Mouse (Mus musculus) CH12.LX (cell line): ENCODE data around the gene Nr1h4. TPM values are rescaled to one million over a fixed set of nuclear protein-coding genes. Genes with fewer than 3 reads are reported as not detected.

Source experiments
- DNase-seq: peaks from one replicate; pipeline ENCODE4 v3.0.0-alpha.2; 2013; ENCODE audit errors: extremely low read depth
- H3K27ac ChIP-seq: 2 replicates; pipeline ENCODE4 v1.5.1; 2012; ENCODE audit warnings: low read depth, mild to moderate bottlenecking, control low read depth, moderate library complexity; ENCODE audit not compliant: insufficient read depth
- H3K27me3 ChIP-seq: replicated peaks from 2 replicates; pipeline ENCODE3; 2012; ENCODE audit warnings: inconsistent platforms
- H3K36me3 ChIP-seq, 2 experiments: replicated peaks in 1 of 2; 2 replicates each; pipeline versions ENCODE3 to v1.6.1; 2012; ENCODE audit warnings: inconsistent platforms in 1 of 2, low read length in 1 of 2, mild to moderate bottlenecking in 1 of 2, mixed read lengths in 1 of 2, moderate library complexity in 1 of 2; ENCODE audit not compliant: control insufficient read depth in 1 of 2, insufficient read depth in 1 of 2
- H3K4me1 ChIP-seq, 2 experiments: 2 replicates each; pipeline ENCODE4 v1.6.1; 2012; ENCODE audit warnings: inconsistent platforms in 1 of 2, moderate library complexity in 1 of 2; ENCODE audit not compliant: insufficient read depth in 2 of 2, control insufficient read depth in 1 of 2
- H3K4me2 ChIP-seq: 2 replicates; pipeline ENCODE4 v1.6.1; 2012; ENCODE audit warnings: low read depth, mild to moderate bottlenecking, control low read depth; ENCODE audit not compliant: poor library complexity, insufficient read depth, severe bottlenecking
- H3K4me3 ChIP-seq, 3 experiments: fragments of 150-350 bp in 1 of 3; sonication (generic) in 1 of 3; replicated peaks in 1 of 3; 2 replicates each; pipeline versions ENCODE3 to v1.5.1; 2011 to 2012; ENCODE audit warnings: low read depth in 2 of 3, low read length in 2 of 3, mild to moderate bottlenecking in 2 of 3, moderate library complexity in 2 of 3, control low read depth in 1 of 3, improper control_type of control experiment in 1 of 3, inconsistent platforms in 1 of 3, mixed read lengths in 1 of 3; ENCODE audit not compliant: poor library complexity in 1 of 3
- H3K79me2 ChIP-seq: replicated peaks from 2 replicates; pipeline ENCODE4 v1.6.1; 2012; ENCODE audit warnings: mild to moderate bottlenecking, moderate library complexity; ENCODE audit not compliant: control insufficient read depth, poor library complexity, insufficient read depth, severe bottlenecking; ENCODE audit errors: extremely low read depth
- H3K9ac ChIP-seq: 2 replicates; pipeline ENCODE4 v1.6.1; 2012; ENCODE audit warnings: low read depth, mild to moderate bottlenecking, control low read depth, moderate library complexity; ENCODE audit not compliant: insufficient read depth
- H3K9me3 ChIP-seq: replicated peaks from 2 replicates; pipeline ENCODE3; 2012; ENCODE audit warnings: low read length, inconsistent platforms, mixed read lengths
- BHLHE40 ChIP-seq: IDR thresholded peaks from 2 replicates; pipeline ENCODE4 v1.6.1; 2011; ENCODE audit warnings: mild to moderate bottlenecking, low read depth, low read length, improper control_type of control experiment
- CHD1 ChIP-seq: IDR thresholded peaks from 2 replicates; pipeline ENCODE4 v1.6.1; 2012; ENCODE audit warnings: low read depth, low read length, improper control_type of control experiment, inconsistent platforms
- CHD2 ChIP-seq: IDR thresholded peaks from 2 replicates; pipeline ENCODE4 v1.6.1; 2011; ENCODE audit warnings: low read length, improper control_type of control experiment
- CTCF ChIP-seq, 2 experiments: IDR thresholded peaks in 1 of 2; conservative IDR thresholded peaks in 1 of 2; 2 replicates each; pipeline ENCODE4 v1.5.1; 2011 to 2012; ENCODE audit warnings: low read depth in 2 of 2, low read length in 2 of 2, improper control_type of control experiment in 1 of 2, inconsistent platforms in 1 of 2, mild to moderate bottlenecking in 1 of 2, moderate library complexity in 1 of 2
- HCFC1 ChIP-seq: IDR thresholded peaks from 2 replicates; pipeline ENCODE4 v1.6.1; 2012; ENCODE audit warnings: low read depth, mild to moderate bottlenecking, inconsistent platforms, low read length, improper control_type of control experiment
- JUN ChIP-seq: IDR thresholded peaks from 2 replicates; pipeline ENCODE4 v1.6.1; 2011; ENCODE audit warnings: low read depth, mild to moderate bottlenecking, low read length, improper control_type of control experiment, moderate library complexity; ENCODE audit not compliant: insufficient read depth
- JUND ChIP-seq: conservative IDR thresholded peaks from 2 replicates; pipeline ENCODE4 v1.6.1; 2011; ENCODE audit warnings: low read depth, low read length, improper control_type of control experiment
- MAFK ChIP-seq: IDR thresholded peaks from 2 replicates; pipeline ENCODE4 v1.6.1; 2011; ENCODE audit warnings: low read length, improper control_type of control experiment; ENCODE audit not compliant: insufficient replicate concordance
- MEF2A ChIP-seq: IDR thresholded peaks from 2 replicates; pipeline ENCODE4 v1.6.1; 2014; ENCODE audit warnings: low read depth, mild to moderate bottlenecking, inconsistent platforms, low read length, improper control_type of control experiment, borderline replicate concordance
- MXI1 ChIP-seq: IDR thresholded peaks from 2 replicates; pipeline ENCODE4 v1.6.1; 2011; ENCODE audit warnings: mild to moderate bottlenecking, low read depth, low read length, improper control_type of control experiment
- MYC ChIP-seq: IDR thresholded peaks from 2 replicates; pipeline ENCODE4 v1.6.1; 2011; ENCODE audit warnings: low read depth, mild to moderate bottlenecking, improper control_type of control experiment, low read length
- NRF1 ChIP-seq: IDR thresholded peaks from 2 replicates; pipeline ENCODE4 v1.6.1; 2014; ENCODE audit warnings: low read depth, mild to moderate bottlenecking, inconsistent platforms, low read length, improper control_type of control experiment, moderate library complexity
- POLR2A ChIP-seq: IDR thresholded peaks from 2 replicates; pipeline ENCODE4 v1.6.1; 2011; ENCODE audit warnings: low read depth, mild to moderate bottlenecking, improper control_type of control experiment, low read length
- POLR2AphosphoS2 ChIP-seq: IDR thresholded peaks from 2 replicates; pipeline ENCODE4 v1.6.1; 2011; ENCODE audit warnings: low read depth, low read length, improper control_type of control experiment
- RAD21 ChIP-seq: IDR thresholded peaks from 2 replicates; pipeline ENCODE4 v1.6.1; 2011; ENCODE audit warnings: low read depth, mild to moderate bottlenecking, low read length, improper control_type of control experiment, moderate library complexity
- RCOR1 ChIP-seq: conservative IDR thresholded peaks from 2 replicates; pipeline ENCODE4 v1.6.1; 2012; ENCODE audit warnings: low read depth, mild to moderate bottlenecking, inconsistent platforms, low read length, improper control_type of control experiment
- SMC3 ChIP-seq: IDR thresholded peaks from 2 replicates; pipeline ENCODE4 v1.6.1; 2011; ENCODE audit warnings: low read depth, low read length, improper control_type of control experiment
- TBP ChIP-seq: conservative IDR thresholded peaks from 2 replicates; pipeline ENCODE4 v1.6.1; 2011; ENCODE audit warnings: low read depth, low read length, improper control_type of control experiment
- UBTF ChIP-seq: IDR thresholded peaks from 2 replicates; pipeline ENCODE4 v1.6.1; 2012; ENCODE audit warnings: low read depth, mild to moderate bottlenecking, inconsistent platforms, low read length, improper control_type of control experiment, moderate library complexity
- USF1 ChIP-seq: IDR thresholded peaks from 2 replicates; pipeline ENCODE4 v1.6.1; 2014; ENCODE audit warnings: low read depth, mild to moderate bottlenecking, inconsistent platforms, low read length, improper control_type of control experiment
- USF2 ChIP-seq: conservative IDR thresholded peaks from 2 replicates; pipeline ENCODE4 v1.6.1; 2011; ENCODE audit warnings: low read depth, low read length, improper control_type of control experiment
- ZNF384 ChIP-seq: IDR thresholded peaks from 2 replicates; pipeline ENCODE4 v1.6.1; 2012; ENCODE audit warnings: low read depth, low read length, improper control_type of control experiment, inconsistent platforms
- dilution Hi-C: fragments of 300-500 bp; cut with MboI; formaldehyde crosslinking; loops from 2 replicates; pipeline ENCODE4 v1.14.3; 2020; ENCODE audit warnings: low sequenced_read_pairs; ENCODE audit not compliant: extremely low pct_unique_long_range_greater_than_20kb, extremely low pct_ligation_motif_present
- in situ Hi-C: fragments of 300-500 bp; cut with MboI; formaldehyde crosslinking; loops from 3 replicates; pipeline ENCODE4 v1.14.3; 2019; ENCODE audit warnings: low sequenced_read_pairs, low pct_ligation_motif_present, low pct_unique_long_range_greater_than_20kb, mixed read lengths
- polyA plus RNA-seq: library from polyadenylated mRNA; unstranded; fragments of >175 nt; gene quantifications from 2 replicates; pipeline ENCODE4 v1.2.1, GENCODE M21; 2012; ENCODE audit warnings: low read depth; ENCODE audit not compliant: insufficient read length
- total RNA-seq, 2 experiments: library from RNA; depleted of rRNA; stranded (reverse); fragments of 300-350 nt in 1 of 2; fragments of >200 nt in 1 of 2; gene quantifications; 2 replicates each; pipeline ENCODE4 v1.2.3; 2012 to 2014

Gene Nr1h4
- total and polyA plus RNA-seq, 3 experiments: not detected

DNA sequence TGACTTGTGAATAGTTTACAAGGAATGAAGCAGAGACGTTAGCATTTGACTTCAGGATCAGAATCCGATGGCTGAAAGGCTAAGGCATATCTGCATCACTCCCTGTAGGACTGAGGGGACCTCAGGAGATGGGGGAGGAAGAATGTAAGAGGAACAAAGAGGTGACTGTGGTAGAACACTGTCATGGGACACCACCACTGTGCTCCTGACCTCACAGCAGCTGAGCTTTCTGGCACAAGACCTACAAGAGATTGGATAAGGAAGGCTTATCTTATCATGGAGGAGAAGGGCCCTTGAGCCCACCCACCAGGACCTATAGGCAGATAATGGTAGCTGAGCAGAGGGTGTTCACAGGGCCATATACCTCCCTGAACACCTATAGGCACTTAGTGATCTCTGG, 24.8 kb downstream of the Nr1h4 start:
- peaks cover 0 to 9% of the 10 kb centered on the region in 2 experiments; a peak in 1 of 4 replicates for H3K4me1 ChIP-seq
- no peak overlapping the region for H3K4me3 ChIP-seq
- no peaks in the 10 kb centered on the region for H3K36me3 ChIP-seq
- no peak for DNase-seq
- no peak overlapping the region for H3K4me2 ChIP-seq
- dilution Hi-C loops: no loop called here
- no peak overlapping the region for H3K9ac ChIP-seq
- H3K79me2 ChIP-seq: no peaks in the 10 kb centered on the region
- TF ChIP-seq MYC (no peak), RCOR1 (no peak), ZNF384 (no peak), BHLHE40 (no peak), NRF1 (no peak), USF1 (no peak)
- H3K27me3 ChIP-seq: no peaks in the 10 kb centered on the region
- H3K27ac ChIP-seq: no peak overlapping the region
- no peaks in the 10 kb centered on the region for H3K9me3 ChIP-seq
- in situ Hi-C loops: no loop called here

DNA sequence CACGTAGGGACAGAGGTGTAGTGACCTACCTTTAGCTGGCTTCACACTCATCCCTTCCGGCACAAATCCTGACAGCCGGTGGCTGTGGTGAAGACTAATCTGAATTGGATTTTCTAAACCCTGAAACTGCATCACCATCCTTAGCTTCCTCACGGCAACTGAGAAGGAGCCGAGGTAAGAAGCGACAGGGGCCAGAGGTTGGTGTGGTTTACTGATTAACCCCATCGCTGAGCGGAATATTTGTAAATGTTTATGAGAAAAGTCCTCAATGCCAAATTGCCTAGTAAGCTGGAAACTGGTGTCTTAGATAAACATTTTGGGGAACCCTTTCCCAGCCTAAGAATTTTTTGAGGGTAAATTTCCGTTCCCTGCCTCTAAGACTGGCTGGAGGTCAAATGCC, 26.9 kb downstream of the Nr1h4 start:
- H3K4me1 ChIP-seq: peaks cover 0 to 3% of the 10 kb centered on the region in 2 experiments; a peak in 1 of 4 replicates
- TF ChIP-seq CHD2 (no peak), HCFC1 (no peak), RCOR1 (no peak), POLR2A (no peak), UBTF (no peak), CHD1 (no peak), POLR2AphosphoS2 (no peak), JUND (no peak), MEF2A (no peak), USF1 (no peak), MAFK (no peak), RAD21 (no peak), USF2 (no peak), MYC (no peak), MXI1 (no peak), SMC3 (no peak), JUN (no peak), CTCF (conservative IDR thresholded peaks at IDR 0.05 in 1 of 2, IDR thresholded peaks at IDR 0.05 in 1 of 2; ENCODE audit: low read depth in 2 of 2, low read length in 2 of 2) (no peak), NRF1 (no peak), TBP (no peak)
- in situ Hi-C loops: no loop called here
- dilution Hi-C loops: no loop called here
- H3K36me3 ChIP-seq: no peaks in the 10 kb centered on the region
- no peak overlapping the region for H3K4me2 ChIP-seq
- no peak overlapping the region for H3K4me3 ChIP-seq
- no peaks in the 10 kb centered on the region for H3K9me3 ChIP-seq
- H3K27me3 ChIP-seq: no peaks in the 10 kb centered on the region
- DNase-seq: no peak
- no peak overlapping the region for H3K27ac ChIP-seq
- no peak overlapping the region for H3K9ac ChIP-seq
- H3K79me2 ChIP-seq: no peaks in the 10 kb centered on the region
